Mouse (Mus musculus) cerebellum, postnatal 4 days (tissue): Measurements from ENCODE around the gene Akap7.

ENCODE experiments used
- DNase-seq, 2 experiments: peaks; one replicate each; pipeline ENCODE4 v3.0.0; 2022; ENCODE audit warnings: low spot score in 2 of 2, mixed read lengths in 1 of 2

The Akap7 gene

DNA sequence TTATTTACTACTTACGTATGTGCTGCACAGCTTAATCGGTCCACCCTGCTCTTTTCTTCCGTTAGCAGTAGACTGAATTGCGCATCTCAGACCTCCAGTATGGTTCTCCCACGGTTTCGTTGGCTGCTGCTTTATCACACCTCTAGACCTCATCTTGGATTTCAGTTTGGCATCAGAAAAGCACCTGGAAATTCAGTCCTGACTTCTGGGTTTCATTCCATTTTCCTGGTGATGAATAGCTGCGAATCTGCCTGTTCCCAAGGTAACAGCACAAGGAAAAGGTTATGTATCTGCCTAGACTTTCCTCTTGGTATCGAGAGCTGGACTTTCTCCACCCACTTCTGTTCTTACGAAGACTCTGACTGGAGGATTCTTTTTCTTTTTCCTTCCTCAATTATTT is at the start of gene Akap7:
Gene Akap7 (minus strand): TSS at position 101 of the 400 bp plus-strand sequence.
- no peak for DNase-seq

DNA sequence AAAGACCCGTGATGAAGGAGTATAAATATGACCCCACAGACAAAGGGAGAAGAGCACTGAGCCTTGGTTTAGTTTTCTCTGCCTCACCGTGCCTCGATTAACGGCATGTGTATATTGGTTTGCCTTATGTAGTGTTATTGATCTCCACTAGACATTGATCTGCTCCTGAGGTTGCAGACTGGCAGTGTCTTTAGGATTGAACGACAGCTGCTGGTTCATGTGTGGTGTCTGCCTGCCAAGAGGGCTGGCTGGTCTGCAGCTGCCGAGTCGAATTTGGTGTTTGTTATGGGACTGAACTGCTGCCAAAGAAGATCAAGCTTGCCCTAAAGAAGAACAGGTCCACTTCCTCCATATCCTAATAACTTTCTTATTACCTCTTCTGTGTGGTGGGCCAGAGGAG is 46.7 kb upstream of the Akap7 start:
- DNase-seq = no peak

DNA sequence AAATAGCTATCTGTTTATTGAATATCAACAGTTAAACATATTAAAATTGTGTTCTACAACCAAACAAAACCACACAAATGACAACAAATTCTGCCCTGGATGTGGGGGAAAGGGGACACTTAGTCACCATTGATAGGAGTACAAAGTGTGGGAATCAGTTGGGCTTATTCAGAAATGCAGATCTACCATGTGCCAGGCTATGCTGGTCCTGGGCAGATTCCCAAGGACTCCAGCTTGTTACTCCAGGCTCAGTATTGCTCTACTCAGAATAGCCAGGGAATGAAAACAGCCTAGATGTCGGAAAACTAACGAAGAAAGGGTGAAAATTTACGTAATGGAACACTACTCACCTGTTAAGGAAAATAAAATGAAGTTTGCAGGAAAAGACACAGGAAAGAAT is 46.3 kb upstream of the Akap7 start:
- DNase-seq = no peak

DNA sequence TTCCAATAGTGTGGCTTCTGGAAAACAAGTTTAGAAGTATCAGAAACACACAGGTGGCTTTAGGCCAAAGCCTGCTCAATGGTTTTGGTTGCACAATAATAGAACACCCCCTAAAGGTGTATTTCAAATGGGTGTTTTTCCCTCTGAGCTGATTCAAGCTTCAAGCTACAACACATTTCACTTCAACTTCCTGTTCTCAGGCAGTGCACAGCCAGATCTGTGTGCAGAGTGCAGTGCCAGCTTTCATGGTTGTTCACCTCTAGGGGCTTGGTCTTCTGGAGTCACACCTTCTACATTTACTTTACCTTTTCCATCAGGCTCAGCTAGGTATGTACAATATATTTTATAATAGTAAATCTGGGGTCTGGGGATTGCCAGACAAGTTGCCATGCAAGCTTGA is 35.1 kb upstream of the Akap7 start:
- no peak for DNase-seq

DNA sequence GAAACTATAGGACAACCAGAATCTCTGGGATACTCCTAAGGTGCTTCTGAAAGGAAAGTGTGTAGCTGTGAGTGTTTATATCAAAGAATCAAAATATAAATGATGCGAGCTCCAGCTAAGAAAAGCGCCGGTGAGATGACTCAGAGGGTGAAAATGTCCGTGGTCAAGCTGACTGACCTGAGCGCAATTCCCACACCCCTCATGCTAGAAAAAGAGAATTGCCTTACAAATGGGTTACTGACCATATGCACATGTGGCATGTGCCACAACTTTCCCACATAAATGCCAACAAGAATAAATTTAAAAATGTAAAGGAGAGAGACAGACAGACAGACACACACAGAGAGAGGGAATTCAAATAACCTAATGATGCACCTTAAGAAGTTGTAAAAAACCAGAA is 33.0 kb upstream of the Akap7 start:
- no peak for DNase-seq

DNA sequence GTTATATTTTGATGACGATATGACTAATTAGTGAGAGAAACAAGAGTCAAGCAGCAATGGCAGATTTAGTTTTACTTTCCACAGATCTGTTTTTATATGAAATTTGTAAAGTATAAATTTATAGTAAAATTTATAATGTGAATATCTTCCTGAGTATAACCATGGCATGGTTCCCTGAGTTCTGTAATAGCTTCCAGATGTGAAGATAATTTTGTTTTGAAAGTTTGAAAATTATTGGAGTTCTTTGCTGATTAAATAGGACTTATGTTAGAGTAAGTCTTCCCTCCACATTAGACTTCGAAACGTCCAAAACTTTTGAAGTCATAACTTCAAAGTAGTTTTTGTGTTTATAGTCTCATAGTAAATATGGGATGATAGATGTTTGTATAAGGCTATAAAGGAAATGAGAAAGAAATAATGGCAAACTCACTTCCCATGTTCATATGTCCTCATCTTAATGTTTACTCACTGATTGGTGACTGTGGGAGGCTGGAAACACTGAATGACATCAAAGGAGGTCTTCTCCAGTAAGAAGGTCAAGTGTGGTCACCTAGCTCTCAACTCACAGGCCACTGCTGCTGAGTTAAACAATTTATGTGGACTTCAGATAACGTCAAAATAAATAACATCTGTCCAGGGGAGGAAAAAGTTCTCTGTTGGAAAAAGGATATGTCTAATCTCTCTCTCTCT is 25.9 kb upstream of the Akap7 start:
- no peak for DNase-seq

DNA sequence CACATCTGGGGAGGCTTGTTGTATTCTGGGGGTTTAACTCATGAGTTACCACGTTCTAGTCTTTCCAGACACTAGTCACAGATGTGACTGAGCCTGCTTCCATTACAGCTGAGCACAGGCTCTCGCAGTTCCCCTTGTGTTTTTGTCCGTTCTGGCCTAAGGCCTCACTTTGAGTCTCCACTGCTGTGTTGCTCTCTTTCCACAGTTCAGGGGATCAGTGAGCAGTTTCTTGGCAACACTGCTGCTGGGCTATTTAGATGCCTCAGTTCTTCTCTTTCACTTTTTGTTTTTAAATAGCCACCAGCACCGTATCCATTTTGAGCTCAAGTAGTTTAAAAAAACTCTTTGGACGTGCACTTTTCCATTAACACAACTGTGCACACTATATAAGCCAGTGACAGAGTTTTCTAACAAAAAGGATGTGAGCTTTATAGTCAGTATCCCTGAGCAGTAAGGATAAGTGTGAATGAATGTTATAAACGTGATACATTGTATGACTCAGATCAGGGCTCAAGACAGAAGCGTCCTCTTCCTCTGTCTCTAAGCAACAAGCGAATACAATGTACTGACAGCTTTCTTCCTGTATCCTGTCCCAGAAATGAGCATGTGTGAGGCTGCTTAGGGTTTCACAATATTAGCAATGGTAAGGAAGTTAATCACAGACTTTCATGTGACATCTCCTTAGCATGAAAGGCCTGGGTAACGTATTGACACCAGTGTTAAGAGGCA is 23.8 kb upstream of the Akap7 start:
- no peak for DNase-seq

DNA sequence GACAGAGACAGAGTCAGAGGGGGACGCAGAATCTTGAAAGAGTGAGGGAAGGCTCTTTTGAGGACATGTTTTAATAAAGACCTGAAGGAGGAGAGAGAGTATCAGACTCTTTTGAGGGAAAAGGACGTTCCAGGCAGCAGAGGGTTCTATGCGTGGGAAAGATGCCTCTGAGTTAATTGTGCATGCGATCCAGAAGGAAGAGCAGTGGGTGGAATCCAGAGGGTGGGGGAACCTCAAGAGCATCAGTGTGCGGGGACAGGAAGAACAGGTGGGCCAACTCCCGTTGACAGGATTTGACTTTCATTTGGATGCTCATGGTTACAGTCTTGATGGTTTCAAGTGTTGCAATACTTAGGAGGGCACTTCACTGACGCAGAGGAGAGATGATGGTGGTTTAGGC is 22.4 kb upstream of the Akap7 start:
- DNase-seq = no peak

DNA sequence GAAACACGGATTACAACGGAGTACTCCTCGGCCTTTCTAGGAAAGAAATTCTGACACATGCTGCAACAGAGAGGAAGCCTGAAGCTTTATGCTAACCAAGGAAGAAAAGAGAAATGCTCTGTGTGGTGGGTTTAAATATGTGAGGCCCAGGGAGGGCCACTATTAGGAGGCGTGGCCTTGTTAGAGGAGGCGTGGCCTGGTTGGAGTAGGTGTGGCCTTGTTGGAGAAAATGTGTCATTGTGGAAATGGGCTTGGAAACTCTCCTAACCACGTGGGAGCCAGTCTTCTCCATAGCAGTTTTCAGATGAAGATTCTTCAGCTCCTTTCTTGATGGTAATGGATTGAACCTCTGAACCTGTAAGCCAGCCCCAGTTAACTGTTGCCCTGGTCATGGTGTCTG is 19.8 kb upstream of the Akap7 start:
- no peak for DNase-seq

DNA sequence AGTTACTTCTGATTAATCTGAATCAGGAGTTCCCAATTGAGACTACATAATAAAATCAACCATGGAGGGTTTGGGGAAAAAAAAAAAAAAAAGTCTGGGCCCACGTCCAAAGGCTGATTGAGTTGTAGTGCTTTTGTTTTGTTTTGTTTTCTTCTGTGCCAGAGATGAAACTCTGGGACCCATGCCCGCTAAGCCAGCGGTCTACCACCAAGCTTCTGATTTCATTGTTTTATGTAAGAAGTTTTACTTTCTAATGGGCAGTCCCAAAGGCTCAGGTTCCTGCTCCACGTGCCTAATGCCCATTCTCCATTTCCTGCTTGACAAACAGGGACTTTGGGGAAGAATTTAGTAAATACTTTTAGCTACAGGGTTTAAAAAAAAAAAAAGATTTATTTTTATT is 18.0 kb upstream of the Akap7 start:
- DNase-seq = peak in 1 of 2 experiments; percentile 18

DNA sequence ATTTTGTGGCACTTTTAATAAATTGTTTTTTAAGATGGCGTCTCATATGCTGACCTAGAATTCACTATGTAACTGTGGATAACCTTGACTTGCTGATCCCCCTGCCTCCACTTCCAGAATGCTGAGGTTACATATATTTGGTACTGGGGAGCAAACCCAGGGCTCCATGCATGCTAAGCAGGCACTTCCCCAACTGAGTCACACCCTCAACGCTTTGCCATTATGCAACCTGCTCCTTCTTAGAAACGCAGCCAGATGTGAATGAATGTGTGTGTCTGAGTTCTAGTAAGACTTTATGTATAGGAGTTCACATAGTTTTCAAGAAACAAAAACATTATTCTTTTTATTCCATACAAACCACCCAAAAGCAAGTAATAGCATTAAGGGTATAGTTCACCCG is 13.5 kb upstream of the Akap7 start:
- DNase-seq = no peak

DNA sequence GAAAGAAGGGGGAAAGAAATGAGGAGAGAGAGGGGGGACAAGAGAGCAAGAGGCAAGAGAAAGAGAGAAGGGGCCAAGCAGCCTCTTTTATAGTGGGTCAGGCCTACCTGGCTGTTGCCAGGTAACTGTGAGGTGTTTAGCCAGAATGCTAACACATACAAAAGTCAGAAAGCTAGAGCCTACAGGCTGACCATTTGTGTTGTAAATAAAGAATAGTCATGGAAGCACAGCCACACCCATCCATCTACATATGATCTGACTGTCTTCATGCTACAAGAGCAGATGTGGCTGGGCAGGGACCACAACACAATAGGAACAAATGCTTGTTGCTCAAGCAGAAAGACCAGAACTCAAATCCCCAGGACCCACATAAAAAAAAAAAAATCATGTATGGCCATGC is 11.9 kb upstream of the Akap7 start:
- DNase-seq = no peak

DNA sequence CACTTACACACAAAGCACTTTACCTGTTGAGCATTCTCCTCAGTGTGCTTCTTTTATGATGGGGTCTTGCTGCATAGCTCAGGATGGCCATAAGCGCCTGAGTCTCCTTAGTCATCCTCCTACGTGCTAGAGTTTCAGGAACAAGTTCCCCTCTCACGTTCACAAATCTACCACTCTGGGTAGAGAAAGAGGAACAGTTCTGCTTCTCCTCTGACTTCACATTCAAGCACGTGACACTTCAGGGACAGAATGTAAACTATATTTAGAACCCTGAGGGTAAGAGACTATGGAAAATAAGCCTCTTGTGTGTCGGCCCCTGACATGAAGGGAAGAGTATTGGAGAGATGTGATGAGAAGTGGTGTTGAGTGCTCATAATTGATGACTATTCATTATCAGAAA is 10.7 kb upstream of the Akap7 start:
- no peak for DNase-seq

DNA sequence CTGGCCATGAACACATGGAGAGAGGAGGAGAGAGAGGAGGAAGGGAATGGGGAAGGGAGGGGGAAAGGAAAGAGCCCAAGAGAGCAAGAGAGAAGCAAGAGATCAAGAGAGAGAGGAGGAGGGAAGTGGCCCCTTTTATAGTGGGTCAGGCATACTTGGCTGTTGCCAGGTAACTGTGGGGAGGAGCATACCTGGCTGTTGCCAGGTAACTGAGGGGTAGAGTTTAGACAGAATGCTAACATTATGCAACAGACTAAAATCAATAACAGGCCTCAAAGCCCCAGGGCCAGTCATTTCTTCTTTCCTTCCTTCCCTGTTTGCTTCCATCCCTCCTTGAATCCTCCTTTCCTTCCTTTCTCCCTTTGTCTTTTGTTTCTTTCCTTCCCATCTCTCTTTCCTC is 10.0 kb upstream of the Akap7 start:
- DNase-seq = no peak

DNA sequence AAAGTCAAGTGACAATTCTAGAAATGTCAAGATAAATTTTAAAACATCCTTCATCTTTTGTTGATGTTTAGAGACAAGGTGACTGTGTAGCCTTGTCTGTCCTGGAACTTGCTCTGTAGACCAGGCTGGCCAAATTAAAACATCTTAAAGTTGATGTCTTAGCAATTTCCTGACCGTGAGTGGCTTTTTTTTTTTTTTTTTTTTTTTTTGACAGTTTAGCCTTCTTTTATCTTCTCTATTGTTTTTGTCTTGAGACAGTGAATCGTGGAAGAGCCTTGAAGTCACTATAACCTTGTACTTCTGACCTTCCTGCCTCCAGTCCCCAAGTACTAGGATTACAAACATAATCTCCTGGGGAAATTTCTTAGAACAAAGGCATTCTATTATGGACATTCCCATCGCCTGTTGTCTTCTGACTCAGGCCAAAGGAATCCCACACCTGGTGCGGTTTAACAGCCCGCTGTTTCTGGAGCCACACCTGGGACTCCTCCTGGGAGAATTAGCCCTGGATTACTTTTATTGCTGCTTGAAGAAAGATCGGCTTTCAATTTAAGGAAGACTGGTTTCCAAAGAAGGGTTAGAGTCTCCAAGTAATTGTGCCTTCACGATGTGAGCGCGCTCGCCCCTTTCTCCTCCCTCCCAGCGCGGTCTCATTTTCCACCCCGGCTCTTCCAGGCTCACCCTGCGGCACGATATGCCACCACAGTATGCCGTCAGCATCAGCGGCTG is 6.3 kb upstream of the Akap7 start:
- no peak for DNase-seq

DNA sequence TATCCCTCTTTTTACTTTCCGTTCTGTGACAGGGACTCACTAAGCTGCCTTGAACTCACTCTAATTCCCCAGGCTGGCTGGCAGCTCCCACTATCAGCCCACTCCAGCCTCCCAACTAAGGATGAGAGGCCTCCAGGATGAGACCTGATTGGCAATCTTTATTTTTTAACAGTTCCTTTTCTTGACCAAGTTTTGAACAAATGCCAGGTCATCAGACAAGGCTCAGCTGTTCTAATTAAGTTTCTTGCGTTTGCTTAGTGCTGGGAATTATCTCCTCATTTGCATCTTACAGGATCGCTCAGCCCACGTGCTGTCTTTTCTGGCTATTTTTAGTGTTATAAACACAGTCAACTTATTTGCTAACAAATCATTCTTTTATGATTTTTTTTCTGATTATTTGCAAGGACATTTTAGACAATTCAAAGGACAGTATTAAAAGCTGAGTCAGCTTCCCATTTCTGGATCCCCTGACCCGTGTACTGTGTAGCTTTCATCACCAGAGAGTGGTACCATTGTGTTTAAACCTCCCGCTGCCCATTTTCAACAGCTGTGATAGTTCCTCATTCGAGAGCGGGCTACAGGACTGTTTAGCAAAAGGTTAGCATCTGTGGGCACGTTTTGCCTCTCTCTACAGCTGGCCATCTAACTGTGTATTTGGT is 4.0 kb upstream of the Akap7 start:
- no peak for DNase-seq

DNA sequence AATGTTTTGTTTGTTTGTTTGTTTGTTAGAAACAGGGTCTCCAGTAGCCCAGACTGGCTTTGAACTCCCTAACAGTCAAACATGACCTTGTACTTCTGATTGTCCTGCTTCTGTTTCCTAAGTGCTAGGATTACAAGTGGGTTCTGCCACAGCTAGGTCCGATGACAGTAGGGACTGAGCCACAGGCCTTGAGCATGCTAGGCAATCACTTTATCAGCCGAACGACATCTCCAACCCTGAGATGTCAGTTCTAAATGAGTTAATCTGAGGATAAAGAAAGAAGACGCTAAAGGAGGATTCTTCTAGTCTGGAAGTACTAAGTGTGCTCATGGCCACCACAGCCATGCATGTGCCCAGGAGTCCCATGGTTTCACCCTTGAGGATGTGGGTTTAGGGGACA is 3.1 kb upstream of the Akap7 start:
- DNase-seq = no peak

DNA sequence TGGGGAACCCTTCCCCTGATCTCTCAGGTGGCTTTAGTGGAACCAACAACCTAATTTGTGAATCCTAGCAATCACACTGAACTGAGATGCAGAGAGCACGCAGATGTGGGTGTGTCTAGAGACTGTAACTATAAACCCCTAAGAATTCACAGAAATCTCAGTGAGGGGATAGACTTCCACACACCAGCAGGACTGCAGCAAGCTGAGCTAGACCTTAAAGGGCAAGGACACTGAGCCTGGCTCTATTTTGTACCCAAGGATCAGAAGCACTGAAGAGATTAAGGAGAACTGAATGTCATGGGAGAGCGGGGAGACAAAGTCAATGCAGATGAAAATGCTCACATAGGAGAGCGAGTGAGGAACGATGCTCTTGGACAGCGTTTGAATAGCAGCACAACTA is 2.3 kb upstream of the Akap7 start:
- DNase-seq = no peak

DNA sequence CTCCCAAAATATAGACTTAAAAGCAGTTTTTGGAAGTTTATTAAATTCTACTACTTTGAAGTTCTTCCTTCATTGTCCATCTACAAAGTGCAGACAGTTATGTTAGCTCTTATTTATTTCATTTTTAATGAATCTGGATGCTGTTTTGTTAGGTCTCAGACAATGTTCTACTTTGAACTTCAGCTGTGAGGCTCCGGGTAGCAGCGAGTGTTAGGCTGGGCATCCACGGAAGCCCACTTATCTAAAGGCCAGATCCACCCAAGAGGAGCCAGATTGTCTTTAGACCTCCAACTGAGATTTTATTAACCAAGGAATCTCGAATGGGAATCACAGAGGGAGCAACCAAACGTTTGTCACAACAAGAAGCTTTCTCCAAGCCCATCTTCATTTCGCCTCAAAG is 2.5 kb downstream of the Akap7 start:
- DNase-seq = no peak

DNA sequence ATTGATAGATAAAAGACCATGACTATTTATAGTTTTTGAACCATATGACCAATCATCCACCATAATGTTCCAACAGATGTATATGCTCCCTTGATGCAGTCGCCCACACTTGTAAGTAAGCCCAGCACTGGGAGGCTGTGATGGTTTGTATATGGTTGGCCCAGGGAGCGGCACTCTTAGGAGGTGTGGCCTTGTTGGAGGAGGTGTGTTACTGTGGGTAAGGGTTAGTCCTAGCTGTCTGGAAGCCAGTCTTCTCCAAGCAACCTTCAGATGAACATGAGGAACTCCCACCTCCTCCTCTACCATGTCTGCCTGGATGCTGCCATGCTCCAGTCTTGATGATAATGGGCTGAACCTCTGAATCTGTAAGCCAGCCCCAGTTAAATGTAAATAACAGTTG is 3.1 kb downstream of the Akap7 start:
- no peak for DNase-seq

DNA sequence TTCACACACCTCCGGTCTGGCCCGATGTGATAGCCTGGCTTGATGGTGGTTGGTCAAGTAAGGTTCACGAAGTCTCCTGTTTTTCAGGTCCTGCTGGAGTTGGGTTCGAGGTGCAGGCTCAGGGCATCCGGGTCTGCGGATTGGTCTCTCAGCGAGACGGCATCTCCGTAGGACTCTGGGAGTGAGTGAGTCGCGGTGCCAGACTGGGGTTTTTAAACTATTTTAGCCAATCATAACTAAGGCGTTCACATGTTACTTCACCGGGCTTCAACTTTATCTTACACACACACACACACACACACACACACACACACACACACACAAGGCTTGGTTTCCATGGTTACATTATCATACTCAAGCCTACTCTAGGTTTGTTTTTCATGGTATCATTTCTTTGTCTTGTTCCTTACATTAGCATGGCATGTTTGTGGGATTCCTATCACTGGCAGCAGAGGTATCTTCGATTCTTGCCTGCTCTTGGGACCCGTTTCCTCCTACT is 8.6 kb downstream of the Akap7 start:
- no peak for DNase-seq

DNA sequence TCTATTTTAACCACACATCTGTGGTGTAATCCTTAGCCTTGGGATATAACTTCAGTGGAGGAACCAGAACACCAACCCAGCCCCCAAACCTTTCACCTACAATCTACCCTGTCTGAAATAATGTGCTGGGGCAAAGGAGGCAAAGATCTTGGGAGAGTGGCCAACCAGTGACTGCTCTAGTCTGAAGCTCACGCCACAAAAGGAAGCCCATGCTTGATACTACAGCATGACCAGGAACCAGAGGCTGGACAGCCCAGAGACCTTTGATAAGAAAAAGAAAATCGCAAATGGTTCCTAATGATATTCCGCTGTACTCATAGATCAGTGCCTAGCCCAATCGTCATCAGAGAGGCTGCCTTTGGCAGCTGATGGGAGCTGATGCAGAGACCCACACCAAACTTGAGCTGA is 9.4 kb downstream of the Akap7 start:
- no peak for DNase-seq
